Mouse (Mus musculus): ENCODE measurements around the gene Aqp3.
"Not testable (repeated sequence)": the region's sequence is repeated elsewhere in the genome, so short reads cannot be mapped to it uniquely, and the experiment has no call there.

Gene Aqp3

DNA sequence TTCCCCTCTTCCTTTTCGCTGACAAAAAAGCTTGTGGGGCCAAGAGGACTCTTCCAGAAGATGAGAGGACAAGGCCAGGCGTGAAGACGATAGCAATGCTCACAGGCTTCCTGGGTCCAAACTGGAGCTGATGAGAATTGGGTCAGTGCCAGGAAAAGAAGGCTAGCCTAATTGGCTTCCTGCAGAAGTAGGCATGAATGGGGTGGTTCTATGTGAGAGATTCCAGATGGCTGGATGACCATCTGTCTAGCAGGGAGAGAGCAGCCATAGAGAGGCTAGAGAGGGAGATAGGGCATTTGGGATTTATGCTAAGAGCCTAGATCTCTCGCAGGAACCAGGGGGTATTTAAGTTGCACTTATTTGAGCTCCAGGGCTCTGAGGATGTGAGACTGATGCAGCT lies 9.5 kb upstream of the Aqp3 start:
- no peak for DNase-seq (ENCODE audit: low spot score in 2 of 2)

DNA sequence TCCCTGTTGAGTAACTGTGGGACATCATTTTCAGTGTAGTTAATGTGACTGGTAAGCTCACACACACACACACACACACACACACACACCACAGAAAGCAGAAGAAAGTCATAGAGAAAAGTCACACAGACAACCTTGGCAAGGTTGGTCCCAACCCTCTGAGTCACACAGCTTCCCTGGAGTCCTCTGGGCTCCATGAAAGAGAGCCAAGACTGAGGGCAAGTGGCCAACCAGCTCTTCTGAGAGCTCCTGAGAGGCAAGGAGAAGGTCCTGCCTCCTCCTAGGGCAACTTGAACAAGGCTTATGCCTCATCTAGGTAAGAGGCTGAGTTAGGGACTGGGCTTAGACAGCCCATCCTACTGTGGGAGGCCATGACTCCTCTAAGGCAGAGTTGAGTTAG lies 4.9 kb upstream of the Aqp3 start:
- DNase-seq (ENCODE audit: low spot score in 2 of 2): no peak

DNA sequence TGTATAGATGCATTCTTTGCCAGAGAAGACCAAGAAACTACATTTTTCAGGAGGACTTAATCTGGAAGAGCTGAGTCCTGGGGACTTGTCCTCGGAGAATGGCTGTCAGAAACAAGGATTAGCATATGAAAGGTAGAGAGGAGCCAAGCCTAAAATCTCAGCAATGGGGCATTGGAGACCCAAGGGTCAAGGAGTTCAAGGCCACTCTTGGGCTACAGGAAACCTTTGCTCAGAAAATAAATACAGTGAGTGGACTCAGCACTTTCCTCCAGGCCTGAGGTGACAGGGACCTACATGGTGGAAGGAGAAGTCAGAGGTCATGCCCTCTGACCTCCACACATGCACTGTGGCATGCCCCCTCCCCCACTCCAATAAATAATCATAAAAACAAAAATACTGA lies 3.0 kb upstream of the Aqp3 start:
- DNase-seq (ENCODE audit: low spot score in 2 of 2): no peak

DNA sequence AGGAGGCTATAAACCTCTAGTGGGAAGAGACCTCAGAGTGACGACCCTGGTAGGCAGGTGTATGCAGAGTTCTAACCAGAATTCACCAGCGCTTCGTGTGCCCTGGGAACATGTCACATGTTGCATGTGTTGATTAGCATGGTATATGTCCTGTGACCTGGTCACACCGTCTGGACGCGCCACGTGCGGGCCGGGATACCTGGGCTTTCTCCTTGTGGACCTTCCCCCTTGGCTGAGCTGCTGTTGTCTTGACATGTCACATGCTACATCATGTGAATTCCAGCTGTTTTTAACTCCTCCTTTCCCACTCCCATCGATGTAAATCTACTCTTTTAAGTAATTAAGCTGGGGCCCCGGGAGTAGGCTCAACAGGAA lies 581 bp upstream of the Aqp3 start:
- DNase-seq (ENCODE audit: low spot score in 2 of 2): no peak

DNA sequence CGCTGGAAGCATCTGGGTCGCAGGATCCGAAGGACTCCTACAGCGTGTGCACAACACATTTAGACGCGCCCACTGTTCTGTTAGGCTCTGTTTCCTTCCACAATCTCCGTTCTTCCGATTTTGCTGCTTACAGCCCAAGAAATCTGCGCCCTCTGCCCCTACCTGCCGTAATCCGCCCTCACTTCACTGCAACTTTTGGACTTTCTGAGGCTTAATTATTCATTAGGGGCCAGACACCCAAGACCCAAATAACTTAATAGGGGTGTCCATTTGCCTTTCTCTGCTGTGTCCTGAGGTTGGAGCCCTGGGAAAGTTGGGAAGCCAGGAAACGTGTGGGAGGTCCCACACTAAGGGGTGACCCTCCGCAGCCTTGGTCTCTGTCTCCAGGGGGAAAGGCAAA lies 602 bp downstream of the Aqp3 start:
- DNase-seq (ENCODE audit: low spot score in 2 of 2): no peak

DNA sequence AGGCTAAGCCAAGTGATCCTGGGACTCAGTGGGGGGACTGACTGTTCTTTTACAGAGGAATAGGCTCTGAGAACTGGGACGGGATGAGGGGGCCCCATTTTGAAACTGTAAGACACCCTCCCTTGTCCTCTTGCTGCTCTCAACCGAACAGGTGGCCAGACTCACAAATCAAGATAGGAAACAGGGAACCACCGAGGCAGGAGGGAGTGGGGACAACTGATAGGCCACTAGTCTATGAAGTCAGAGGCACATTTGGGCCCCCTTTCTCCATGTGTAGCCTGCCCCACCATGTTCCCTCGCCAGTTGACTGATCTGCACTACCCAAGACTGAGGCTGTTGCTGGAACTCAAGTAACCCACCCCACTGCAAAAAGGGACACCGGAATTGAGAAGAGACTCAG lies 1.2 kb downstream of the Aqp3 start:
- DNase-seq (ENCODE audit: low spot score in 2 of 2): no peak

DNA sequence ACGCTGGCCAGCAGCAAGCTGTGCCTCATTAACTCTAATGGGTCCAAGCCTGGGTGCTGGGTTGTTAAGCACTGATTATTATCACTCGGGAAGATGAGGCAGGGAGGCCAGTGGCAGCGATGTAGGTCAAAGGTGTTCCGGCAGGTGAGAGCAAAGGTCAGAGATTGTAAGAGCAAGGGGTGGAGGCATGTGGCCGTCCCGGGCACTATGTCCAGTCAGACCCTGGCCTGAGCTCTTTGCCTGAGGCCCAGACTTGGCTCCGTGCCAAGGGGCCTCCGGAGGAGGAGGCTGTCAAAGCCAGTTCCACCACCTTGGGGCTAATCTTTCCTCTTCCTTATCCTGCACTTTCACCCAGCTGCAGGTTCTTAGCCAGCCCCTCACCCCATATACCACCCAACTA lies 1.8 kb downstream of the Aqp3 start:
- peak; percentile 56 to 61 for DNase-seq (ENCODE audit: low spot score in 2 of 2)

DNA sequence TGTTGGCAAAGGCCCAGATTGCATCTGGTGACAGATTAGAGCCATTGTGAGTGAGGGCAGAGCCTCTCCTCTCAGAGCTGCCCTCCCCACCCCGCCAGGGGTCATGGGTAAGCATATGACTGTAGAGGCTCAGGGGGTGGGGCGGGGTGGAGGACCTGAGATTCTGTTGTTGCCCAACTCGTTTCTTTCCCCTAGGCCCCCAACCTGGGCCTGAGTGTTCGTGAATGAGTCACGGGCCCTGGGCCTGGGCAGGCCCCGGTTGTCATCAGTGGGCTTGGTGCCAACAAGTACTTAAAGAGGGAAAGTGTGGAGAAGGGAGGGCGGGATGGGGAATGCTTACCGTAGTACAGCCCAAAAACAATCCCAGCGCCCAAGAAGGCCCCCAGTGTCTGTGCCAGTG lies 3.6 kb downstream of the Aqp3 start:
- DNase-seq (ENCODE audit: low spot score in 2 of 2): peak; percentile 69 to 79

DNA sequence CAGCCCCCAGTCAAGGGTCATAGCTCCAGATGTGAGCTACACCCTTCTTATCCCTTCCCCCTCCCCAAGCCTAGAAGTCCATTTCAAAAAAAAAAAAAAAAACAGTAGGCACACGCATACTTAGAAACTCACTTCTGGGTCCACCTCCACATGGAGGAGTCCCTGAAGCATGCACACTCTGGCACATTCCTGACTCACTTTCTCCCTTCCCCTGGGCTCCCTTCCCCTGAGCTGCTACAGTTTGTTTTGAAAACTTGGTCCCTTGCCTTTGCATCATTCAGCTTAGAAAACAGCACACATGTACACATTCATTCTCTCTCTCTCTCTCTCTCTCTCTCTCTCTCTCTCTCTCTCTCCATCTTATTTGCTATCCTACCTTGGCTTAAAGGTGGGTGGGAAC lies 5.0 kb downstream of the Aqp3 start:
- no peak for DNase-seq (ENCODE audit: low spot score in 2 of 2)

DNA sequence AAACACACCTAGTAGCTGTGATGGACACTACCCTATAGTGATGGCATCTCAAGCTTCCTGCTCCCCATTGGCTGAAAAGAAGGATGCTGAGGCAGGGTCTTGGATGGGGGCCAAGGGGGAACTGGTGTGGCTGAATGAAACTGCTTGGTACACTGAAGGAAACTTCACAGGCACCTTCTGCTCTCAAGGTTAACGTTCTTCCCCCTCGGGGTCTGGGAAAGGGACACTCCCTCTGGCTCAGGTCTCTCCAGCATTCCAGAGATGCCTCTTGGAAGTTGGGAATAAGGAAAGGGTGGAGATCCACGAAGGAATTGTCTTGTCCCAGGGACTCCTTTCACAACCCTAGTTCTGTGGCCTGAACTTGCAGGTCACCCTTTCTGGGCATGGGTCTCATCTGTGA lies 6.6 kb downstream of the Aqp3 start:
- DNase-seq (ENCODE audit: low spot score in 2 of 2): no peak

DNA sequence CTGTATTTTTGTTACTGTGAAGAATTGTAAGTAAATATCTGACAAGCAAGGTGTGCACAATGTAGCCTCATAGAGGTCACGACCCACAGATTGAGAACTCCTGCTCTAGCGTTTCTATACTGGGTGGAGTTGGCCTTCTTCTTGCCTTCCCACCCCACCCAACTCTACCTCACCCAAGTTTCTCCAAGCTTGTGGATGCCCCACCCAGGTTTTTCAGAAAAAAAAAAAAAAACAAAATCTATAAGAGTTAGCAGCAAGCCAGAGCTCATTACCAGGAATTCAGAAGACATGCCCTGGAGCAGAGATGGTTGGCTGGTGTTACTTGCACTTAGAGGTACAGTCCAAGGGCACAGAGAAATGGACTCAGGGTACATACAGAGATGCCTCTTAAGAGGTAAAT lies 8.3 kb downstream of the Aqp3 start:
- no peak for DNase-seq (ENCODE audit: low spot score in 2 of 2)

DNA sequence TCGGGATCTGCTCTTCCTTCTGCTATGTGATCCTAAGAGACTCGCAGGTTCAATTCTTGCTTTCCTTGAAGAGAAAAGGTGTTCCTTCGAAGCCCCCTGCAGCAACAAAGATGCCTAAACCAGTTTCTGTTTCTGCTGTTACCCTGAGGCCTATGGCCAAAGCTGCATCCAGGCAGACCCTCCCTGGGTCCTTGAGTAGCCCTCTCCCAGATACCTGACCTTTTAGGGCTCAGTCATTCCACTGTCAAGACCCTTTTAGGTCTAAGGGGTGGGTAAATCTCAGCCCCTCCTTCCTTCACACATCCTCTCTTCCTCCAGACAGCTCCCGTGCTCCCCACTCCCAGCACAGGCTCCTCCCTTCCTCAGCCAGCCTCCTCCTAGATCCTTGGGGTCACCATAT lies 8.8 kb downstream of the Aqp3 start:
- no peak for DNase-seq (ENCODE audit: low spot score in 2 of 2)

DNA sequence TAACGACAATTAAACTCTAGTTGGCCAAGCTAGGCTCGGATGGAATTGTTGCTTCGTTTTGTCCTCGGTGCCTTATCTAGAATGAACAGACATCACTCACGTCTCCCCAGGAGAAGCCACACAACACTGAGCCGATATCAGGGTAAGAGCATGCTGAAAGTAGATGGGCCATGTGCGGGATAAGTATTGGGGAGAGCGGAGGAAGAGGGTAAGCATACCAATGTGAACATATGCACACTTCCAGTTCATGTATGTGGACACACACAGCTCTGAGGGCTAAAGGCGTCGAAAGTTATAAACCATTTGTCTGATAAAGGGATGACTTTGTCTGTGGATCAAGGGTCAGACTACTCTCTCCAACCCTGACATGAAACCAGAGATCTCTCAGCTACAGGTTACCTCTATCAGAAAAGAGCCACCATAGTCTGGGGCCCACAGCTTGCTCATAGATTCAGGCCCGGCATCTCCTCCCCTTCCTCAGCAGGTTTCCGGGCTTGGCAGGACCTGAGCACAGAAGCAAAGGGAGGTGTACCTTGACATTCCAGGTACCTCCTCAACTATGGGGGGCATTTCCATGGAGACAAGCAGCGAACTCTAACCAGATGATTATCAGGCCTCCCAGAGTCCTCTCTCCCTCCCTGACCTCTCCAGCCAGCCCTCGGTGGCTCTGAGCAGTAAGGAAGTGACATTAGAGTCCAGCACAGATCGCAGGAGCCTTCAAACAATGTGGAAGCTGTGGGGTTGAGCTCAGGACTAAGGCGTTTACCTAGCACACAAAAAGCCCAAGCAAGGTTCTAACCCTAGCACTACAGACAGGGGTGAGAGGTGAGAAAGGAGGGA lies 10.3 kb downstream of the Aqp3 start:
- DNase-seq (ENCODE audit: low spot score in 2 of 2): no peak

DNA sequence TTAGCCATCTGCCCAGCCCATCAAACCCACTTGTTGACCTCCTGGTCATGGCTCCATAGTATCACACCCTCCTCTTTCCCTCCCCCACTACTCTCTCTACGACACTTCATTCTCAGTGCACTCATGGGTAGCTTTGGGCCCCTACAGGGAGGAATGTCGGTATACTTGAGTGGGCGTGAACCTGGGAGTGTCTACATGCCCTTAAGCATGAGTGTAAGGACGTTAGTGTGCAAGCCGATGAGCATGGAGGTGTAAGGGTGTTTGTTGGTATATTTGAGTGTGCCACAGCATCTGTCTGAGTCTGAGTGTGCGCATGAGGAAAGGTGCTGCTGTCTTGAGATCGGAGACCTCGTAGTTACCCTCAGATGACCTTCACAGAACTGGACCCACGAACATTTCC lies 11.0 kb downstream of the Aqp3 start:
- DNase-seq (ENCODE audit: low spot score in 2 of 2): no peak

DNA sequence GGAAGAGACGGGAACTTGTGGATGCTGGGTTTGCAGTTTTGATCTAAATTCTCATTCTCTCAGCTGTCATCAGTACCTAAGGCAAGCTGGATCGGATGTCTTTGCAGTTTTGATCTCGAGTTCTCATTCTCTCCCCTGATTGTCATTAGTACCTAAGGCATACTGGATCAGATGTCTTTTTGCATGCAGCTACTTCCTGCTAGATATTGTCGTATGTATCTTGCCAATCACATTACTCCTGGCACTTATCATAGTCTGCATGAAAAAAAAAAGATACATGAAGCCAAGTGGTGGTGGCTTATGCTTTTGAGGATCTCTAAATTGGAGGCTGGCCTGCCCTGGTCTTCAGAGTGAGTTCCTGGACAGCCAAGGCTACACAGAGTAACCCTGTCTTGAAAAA lies 13.2 kb downstream of the Aqp3 start:
- DNase-seq (ENCODE audit: low spot score in 2 of 2): no peak

DNA sequence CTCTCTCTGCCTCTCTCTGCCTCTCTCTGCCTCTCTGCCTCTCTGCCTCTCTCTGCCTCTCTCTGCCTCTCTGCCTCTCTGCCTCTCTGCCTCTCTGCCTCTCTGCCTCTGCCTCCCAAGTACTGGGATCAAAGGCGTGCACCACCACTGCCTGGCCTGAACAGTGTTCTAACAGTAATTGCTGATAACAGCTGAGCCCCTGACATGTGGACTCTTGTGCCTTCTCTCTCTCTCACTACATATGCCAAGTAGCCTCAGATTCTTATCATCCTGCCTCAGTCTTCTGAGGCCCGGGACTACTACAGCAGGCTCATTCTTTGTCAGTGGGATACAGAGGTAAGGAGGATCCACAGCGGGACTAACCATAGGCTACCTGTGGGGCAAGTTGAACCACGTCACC lies 15.2 kb downstream of the Aqp3 start:
- not testable (repeated sequence) for DNase-seq (ENCODE audit: low spot score in 2 of 2)

DNA sequence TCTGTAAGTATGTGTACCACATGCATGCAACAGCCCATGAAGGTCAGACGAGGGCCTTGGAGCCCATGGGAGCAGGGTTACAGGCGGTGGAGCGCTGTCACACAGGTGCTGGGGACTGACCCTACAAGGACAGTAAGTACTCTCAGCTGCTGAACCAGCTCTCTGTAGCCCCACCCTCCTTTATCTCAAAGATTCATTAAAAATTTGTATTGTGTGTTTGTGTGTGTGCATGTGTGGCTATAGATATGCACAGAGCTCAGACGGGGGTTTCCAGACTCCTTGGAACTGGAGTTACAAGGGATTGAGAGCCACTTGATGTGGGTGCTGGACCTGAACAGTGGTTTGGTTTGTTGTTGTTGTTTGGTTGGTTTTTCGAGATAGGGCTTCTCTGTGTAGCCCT lies 16.2 kb downstream of the Aqp3 start:
- no peak for DNase-seq (ENCODE audit: low spot score in 2 of 2)

DNA sequence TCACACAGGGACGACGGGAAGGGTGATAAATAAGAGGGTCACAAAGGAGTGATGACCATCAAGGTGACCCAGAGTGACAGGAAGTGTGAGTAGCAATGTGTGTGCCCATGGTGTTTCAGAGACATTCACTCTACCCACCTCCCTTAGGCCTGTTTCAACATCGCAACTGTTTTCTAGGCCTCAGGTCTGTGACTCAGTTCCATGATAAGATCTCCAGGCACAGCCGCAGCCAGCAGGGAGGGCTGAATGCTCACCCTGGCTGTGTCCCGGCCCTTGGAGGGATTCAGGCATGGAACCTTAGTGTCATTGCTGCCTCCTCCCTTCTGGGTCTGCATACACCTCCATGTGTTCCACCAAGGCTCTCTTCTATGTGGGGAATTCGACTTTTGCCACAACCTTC lies 19.3 kb downstream of the Aqp3 start:
- DNase-seq (ENCODE audit: low spot score in 2 of 2): peak; percentile 56 to 57

DNA sequence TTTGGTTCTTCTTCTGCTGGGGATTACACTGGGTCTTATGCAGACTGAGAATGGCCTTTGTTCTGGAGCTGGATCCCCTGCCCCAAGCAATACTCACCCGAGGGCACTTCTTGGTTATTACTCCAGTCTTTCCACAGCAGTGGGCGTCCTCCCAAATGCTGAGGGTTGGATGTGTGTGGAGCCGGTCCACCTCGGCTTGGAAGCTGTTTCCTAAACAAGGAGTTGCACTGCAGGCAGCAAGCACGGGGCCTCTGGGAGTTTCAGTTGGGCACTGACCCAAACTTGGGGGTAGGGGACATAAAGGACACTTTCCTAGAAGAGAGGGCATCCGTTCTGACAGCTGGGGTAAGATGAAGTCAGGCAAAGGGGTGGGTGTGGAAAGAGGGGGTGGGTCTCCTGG lies 23.5 kb downstream of the Aqp3 start:
- DNase-seq (ENCODE audit: low spot score in 2 of 2): no peak

DNA sequence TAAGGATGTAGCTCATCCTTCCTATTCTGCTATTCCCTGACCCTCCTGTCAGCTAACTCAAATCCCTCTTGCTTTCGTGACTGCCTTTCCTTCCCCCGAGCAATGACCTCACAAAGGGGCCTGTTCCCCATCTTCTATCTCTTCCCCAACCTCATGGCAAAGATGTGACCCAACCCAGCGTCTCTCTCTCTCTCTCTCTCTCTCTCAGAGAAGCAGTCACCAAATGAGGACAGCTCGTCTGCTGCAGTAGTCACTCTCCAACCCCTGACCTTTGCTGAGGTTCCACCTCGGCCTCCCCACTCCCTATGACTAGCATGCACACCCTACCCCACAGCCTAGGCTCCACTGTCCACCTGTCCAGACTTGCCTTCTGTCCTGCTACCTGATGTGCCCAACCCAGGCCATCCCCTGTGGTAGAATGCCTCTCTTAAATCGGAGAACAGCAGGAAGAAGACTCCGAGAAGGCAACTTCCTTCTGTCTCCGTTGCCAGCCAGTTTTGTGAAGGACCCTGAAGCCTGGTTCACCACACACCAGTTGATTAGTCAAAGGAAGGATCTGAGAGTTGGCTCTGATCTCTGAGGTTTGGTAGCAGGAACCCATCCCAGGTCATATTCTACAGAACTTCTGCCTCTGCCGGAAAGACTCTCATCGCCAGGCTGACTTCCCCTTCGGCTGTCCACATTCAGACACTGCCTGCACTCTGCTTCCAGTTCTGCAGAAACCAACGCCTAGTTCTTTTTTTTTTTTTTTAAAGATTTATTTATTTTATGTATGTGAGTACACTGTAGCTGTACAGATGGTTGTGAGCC lies 24.8 kb downstream of the Aqp3 start:
- peak in 1 of 2 experiments; percentile 52 for DNase-seq (ENCODE audit: low spot score in 2 of 2)

DNA sequence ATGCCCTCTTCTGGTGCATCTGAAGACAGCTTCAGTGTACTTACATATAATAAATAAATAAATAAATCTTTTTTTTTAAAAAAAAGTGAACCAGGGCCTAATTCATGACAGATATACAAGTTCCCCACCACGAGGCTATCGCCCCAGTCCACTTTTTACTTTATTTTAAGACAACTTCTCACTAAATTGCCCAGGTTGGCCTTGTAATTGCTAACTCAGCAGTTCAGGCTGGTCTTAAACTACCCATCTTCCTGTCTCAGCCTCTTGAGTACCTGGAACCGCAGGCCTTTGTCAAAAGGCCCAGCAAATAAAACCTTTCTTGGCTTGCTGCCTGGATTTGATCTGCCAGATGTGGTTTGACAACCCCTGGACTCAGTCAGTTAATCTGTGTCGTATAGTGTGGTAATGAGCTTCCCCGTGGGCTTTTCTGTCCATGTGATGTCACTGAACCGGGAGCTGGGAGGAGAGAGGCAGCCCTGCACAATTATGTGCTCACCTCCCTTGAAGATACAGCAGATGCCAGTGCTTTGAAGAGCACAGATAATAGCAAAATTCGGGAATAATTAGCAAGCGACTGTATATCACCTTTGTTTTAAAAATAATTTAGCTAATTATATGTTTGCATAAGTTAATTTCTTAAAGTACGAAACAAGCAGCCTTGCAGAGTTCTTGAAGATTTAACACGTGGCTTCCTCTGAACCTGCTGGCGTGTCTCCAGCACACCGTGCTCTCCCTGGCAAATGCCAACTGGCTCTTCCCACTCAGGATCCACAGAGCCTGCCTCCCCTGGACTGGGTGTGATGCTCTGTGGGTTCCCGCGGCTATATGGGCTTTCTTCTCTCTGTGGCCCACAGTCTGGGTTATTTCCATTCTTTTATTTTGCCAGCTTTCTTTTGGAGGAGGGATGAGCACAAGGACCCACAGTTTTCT lies 26.2 kb downstream of the Aqp3 start:
- DNase-seq (ENCODE audit: low spot score in 2 of 2): no peak

DNA sequence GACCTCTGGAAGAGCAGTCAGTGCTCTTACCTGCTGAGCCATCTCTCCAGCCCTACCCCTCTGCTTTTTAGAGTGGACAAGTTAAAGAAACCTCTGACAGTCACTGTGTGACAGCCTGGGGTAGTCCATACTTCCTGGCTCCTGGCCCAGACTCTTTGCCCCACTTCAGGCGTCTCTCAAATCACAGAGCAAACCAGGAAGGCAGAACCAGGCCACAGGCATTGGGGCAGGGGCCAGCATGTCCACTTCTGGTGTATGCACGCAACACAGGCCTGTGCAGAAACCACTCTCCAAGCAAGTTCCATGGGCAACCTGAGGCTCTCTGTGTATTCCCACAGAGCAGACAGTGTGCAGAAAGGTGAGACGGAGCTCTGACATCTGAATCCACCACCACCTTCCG lies 32.8 kb downstream of the Aqp3 start:
- DNase-seq (ENCODE audit: low spot score in 2 of 2): peak; percentile 65 to 78

Data from urinary bladder, postnatal 36 days (tissue).